Mouse (Mus musculus) liver, embryonic 14.5 days (tissue): ENCODE measurements around the gene Cbx4. TPM values are rescaled to one million over a fixed set of nuclear protein-coding genes. Genes with fewer than 3 reads are reported as not detected.
A peak's percentile ranks its signal among the peaks of the same experiment; 100 is the strongest.

Experiments used
- ATAC-seq: fragments of 200-750 bp; cut with Nextera tagmentation; 2 replicates; pipeline ENCODE4 v1.8.0; 2017; ENCODE audit warnings: moderate number of reproducible peaks, mild to moderate bottlenecking, moderate library complexity; ENCODE audit not compliant: insufficient read depth
- DNase-seq, 3 experiments: peaks; one replicate each; pipeline ENCODE4 v3.0.0-alpha.2; 2012 to 2013; ENCODE audit warnings: low read depth in 3 of 3, low spot score in 3 of 3
- H3K27ac ChIP-seq: fragments of 300-500 bp; sonication (generic); 2 replicates; pipeline ENCODE4 v1.5.1; 2014; ENCODE audit warnings: moderate library complexity, mild to moderate bottlenecking, control low read depth, inconsistent platforms
- H3K27me3 ChIP-seq: fragments of 300-500 bp; sonication (generic); 2 replicates; pipeline ENCODE4 v1.6.1; 2014; ENCODE audit warnings: mild to moderate bottlenecking, low read length, moderate library complexity; ENCODE audit not compliant: control insufficient read depth, insufficient read depth
- H3K36me3 ChIP-seq: fragments of 300-500 bp; sonication (generic); replicated peaks from 2 replicates; pipeline ENCODE4 v1.6.1; 2014; ENCODE audit warnings: low read depth; ENCODE audit not compliant: control insufficient read depth, insufficient read depth
- H3K4me1 ChIP-seq, 2 experiments: fragments of 200-500 bp in 1 of 2; fragments of 300-500 bp in 1 of 2; sonication (generic) in 1 of 2; replicated peaks; 2 replicates each; pipeline ENCODE4 v1.6.1; 2012 to 2014; ENCODE audit warnings: antibody characterized with exemption in 1 of 2, inconsistent platforms in 1 of 2, low read length in 1 of 2; ENCODE audit not compliant: control insufficient read depth in 2 of 2, insufficient read depth in 2 of 2
- H3K4me2 ChIP-seq: fragments of 300-500 bp; sonication (generic); 2 replicates; pipeline ENCODE4 v1.6.1; 2014; ENCODE audit warnings: low read depth, mild to moderate bottlenecking, control low read depth, moderate library complexity
- H3K4me3 ChIP-seq, 2 experiments: fragments of 200-500 bp in 1 of 2; fragments of 300-500 bp in 1 of 2; sonication (generic) in 1 of 2; 2 replicates each; pipeline ENCODE4 v1.5.1; 2012 to 2014; ENCODE audit warnings: low read depth in 2 of 2, low read length in 2 of 2, mild to moderate bottlenecking in 2 of 2, control low read depth in 1 of 2, inconsistent platforms in 1 of 2, moderate library complexity in 1 of 2; ENCODE audit not compliant: insufficient read depth in 1 of 2
- H3K9ac ChIP-seq: fragments of 300-500 bp; sonication (generic); replicated peaks from 2 replicates; pipeline ENCODE4 v1.6.1; 2014; ENCODE audit warnings: mild to moderate bottlenecking, control low read depth, moderate library complexity
- H3K9me3 ChIP-seq: fragments of 300-500 bp; sonication (generic); 2 replicates; pipeline ENCODE4 v1.6.1; 2016; ENCODE audit warnings: low read length, mixed read lengths; ENCODE audit not compliant: control insufficient read depth
- CTCF ChIP-seq: IDR thresholded peaks from 2 replicates; pipeline ENCODE4 v1.5.1; 2016; ENCODE audit warnings: antibody characterized with exemption, low read depth, control low read depth
- EP300 ChIP-seq: IDR thresholded peaks from 2 replicates; pipeline ENCODE4 v1.6.1; 2016; ENCODE audit warnings: antibody characterized with exemption, low read depth
- WGBS: fragments of 180-500 bp; shearing (Covaris S2); extraction: QIAGEN DNeasy Blood & Tissue Kit; methylation state at CpG from one replicate; pipeline ENCODE4 v1.1.7; 2014; ENCODE audit not compliant: insufficient replicate concordance; 5-methylcytosine and 5-hydroxymethylcytosine counted together
- polyA plus RNA-seq, 2 experiments: library from polyadenylated mRNA; depleted of rRNA in 1 of 2; stranded (reverse) in 1 of 2; unstranded in 1 of 2; fragments of >200 nt; fragmentation: Nextera tagmentation in 1 of 2; extraction: Ambion mirVana in 1 of 2; gene quantifications; 2 replicates each; pipeline versions ENCODE4 v1.2.1 to v1.2.3; 2012 to 2014

Gene Cbx4
- polyA plus RNA-seq, 2 experiments: 1.6 to 3.3 TPM

- Histone ChIP-seq H3K4me1 (peaks cover 0 to 16% of the 10 kb centered on the region in 2 experiments; a peak in 3 of 4 replicates), H3K4me2 (no peak overlapping the region), H3K4me3 (no peak overlapping the region), H3K9me3 (no peaks in the 10 kb centered on the region), H3K27ac (no peak overlapping the region), H3K27me3 (peaks cover 11% of the 10 kb centered on the region), H3K9ac (no peak overlapping the region), H3K36me3 (no peaks in the 10 kb centered on the region)
- ATAC-seq (no peak), DNase-seq (no peak)
- 71% methylated on average over 46 of the region's 47 CpGs for WGBS
- no peak for TF ChIP-seq CTCF
- no peak for TF ChIP-seq EP300
Measured at GRCm38 (mm10) chr11:119081148-119081838, 4.7 kb downstream of the Cbx4 start.

- no peak overlapping the region for H3K9ac ChIP-seq
- 69% methylated on average over 33 of the region's 33 CpGs for WGBS
- TF ChIP-seq CTCF (no peak), EP300 (no peak)
- H3K27ac ChIP-seq: no peak overlapping the region
- DNase-seq (no peak), ATAC-seq (no peak)
- no peak overlapping the region for H3K4me3 ChIP-seq
- H3K27me3 ChIP-seq: peaks cover 4% of the 10 kb centered on the region
- H3K36me3 ChIP-seq: no peaks in the 10 kb centered on the region
- no peak overlapping the region for H3K4me2 ChIP-seq
- peaks cover 0 to 16% of the 10 kb centered on the region in 2 experiments; a peak in 3 of 4 replicates for H3K4me1 ChIP-seq
- H3K9me3 ChIP-seq: no peaks in the 10 kb centered on the region
Measured at GRCm38 (mm10) chr11:119080461-119081147, 5.4 kb downstream of the Cbx4 start.

DNA sequence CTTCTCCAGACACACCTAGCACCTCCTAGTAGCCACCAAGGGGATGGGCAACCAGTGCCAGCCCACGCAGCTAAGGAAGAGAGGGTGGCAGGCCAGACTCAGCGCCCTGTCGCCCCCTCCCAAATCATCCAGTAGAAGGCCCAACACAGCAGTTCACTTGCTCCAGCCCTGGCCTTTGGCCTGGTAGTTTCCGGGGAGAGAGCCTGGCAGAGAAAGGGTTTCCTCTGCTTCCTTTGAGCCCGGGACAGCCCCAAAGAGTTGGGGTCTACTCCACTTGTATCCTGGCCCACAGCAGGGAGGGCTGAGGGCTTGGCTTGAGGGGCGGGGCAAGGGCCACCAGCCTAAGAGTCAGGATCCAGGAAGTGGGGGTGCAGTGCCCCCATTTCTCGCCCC lies 6.6 kb downstream of the Cbx4 start:
- Histone ChIP-seq H3K4me2 (no peak overlapping the region), H3K4me1 (peaks cover 0 to 16% of the 10 kb centered on the region in 2 experiments; a peak in 3 of 4 replicates), H3K36me3 (no peaks in the 10 kb centered on the region), H3K27ac (no peak overlapping the region), H3K9me3 (no peaks in the 10 kb centered on the region), H3K27me3 (no peaks in the 10 kb centered on the region; the same call in 1 of the 2 replicates), H3K9ac (no peak overlapping the region), H3K4me3 (no peak overlapping the region)
- 35% methylated on average over 7 of the region's 7 CpGs for WGBS
- ATAC-seq (no peak), DNase-seq (no peak)
- TF ChIP-seq CTCF: no peak

DNA sequence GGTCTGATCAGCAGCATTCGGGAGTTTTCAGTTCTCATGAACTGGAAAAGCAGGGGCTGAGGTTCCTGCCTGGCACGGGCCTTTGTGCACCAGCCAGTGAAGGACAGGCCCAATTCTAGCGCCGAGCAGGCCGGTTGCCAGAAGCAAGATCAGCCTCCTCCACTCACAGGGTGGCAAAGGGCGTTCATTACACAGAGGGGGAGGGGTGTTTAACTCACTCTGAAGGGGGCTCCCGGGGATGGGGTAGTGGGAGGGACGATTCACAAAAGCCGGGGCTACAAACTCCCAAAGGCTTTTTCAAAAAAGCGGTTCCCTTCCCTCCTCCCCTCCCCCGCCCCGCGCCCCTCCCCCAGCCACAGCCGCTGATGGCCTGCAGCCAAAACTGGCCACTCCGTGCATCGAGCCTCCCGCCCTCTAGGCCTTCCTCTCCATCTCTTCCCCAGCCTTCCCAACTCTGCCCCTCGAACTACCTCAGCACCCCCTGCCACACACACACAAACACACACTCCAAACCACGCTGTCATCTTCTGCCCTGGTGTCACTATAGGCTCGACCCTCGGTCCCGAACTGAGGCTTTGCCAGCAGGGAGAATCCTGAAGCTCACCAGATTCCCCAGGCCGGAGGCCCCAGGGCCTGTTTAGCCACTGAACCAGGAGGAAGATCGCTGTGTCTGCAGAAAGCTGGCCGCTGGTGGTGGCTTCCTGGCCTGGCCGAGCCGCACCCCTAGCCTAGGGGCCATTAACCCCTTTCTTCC lies 7.2 kb downstream of the Cbx4 start:
- 0 out of 2 replicates have a peak, but pooled peaks have one; percentile 12 for ATAC-seq

GRCm38 (mm10) chr11:119077755-119078154 lies 8.3 kb downstream of the Cbx4 start:
- H3K4me2 ChIP-seq: no peak overlapping the region
- H3K27ac ChIP-seq: no peak overlapping the region
- no peaks in the 10 kb centered on the region for H3K9me3 ChIP-seq
- no peaks in the 10 kb centered on the region for H3K27me3 ChIP-seq
- ATAC-seq (no peak), DNase-seq (no peak)
- no peaks in the 10 kb centered on the region for H3K36me3 ChIP-seq
- WGBS: 58% methylated on average over 4 of the region's 4 CpGs
- TF ChIP-seq EP300 (no peak), CTCF (no peak)
- peaks cover 0 to 7% of the 10 kb centered on the region in 2 experiments; a peak in 2 of 4 replicates for H3K4me1 ChIP-seq
- no peak overlapping the region for H3K9ac ChIP-seq
- H3K4me3 ChIP-seq: no peak overlapping the region

More for the DNA sequence above, 7.2 kb downstream of the Cbx4 start:
- H3K9me3 ChIP-seq: no peaks in the 10 kb centered on the region
- TF ChIP-seq EP300 (no peak), CTCF (no peak)
- no peak overlapping the region for H3K27ac ChIP-seq
- no peaks in the 10 kb centered on the region; the same call in 1 of the 2 replicates for H3K27me3 ChIP-seq
- 30% methylated on average over 25 of the region's 27 CpGs for WGBS
- no peak overlapping the region for H3K4me2 ChIP-seq
- H3K4me3 ChIP-seq: no peak overlapping the region
- peaks cover 0 to 12% of the 10 kb centered on the region in 2 experiments; a peak in 2 of 4 replicates for H3K4me1 ChIP-seq
- no peaks in the 10 kb centered on the region for H3K36me3 ChIP-seq
- no peak for DNase-seq
- no peak overlapping the region for H3K9ac ChIP-seq
